Mouse (Mus musculus): ENCODE measurements at regions not wholly inside any gene's neighbourhood (a gene's known extent, or its start where the extent isn't known, plus 50 kb on each side); places are given as distances from the start of the nearest gene placed in this dataset.

DNA sequence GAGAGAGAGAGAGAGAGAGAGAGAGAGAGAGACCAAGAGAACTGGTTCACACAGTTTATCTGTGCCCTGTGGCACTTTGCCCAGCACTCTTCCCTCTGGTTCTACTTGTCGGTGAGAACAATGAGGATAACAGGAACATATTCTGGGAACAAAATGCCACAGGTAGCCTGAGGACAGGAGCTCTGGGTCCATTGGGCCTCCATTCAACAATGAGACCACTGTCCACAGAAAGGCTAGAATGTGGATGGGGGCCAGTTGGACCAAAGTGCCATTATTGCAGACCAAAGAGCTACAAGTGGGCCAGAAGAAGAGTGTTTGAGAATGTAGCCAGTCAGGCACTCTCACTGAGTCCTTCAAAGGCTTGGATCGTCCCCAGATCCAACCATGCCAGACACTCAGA lies 600.2 kb upstream of the A1bg start:
- no peak for TF ChIP-seq CTCF (IDR thresholded peaks at IDR 0.05; ENCODE audit: low read depth)
- Histone ChIP-seq H3K4me3 (ENCODE audit: low read depth, low read length) (no peak overlapping the region), H3K27me3 (ENCODE audit: insufficient read depth, low read length) (no peaks in the 10 kb centered on the region), H3K36me3 (ENCODE audit: insufficient read depth) (no peaks in the 10 kb centered on the region), H3K4me2 (no peak overlapping the region), H3K27ac (ENCODE audit: low read depth) (no peak overlapping the region), H3K9ac (no peak overlapping the region), H3K9me3 (ENCODE audit: low read depth, low read length) (no peaks in the 10 kb centered on the region), H3K4me1 (ENCODE audit: insufficient read depth) (no peaks in the 10 kb centered on the region)
- 66% methylated on average over 2 of the region's 2 CpGs for WGBS
- ATAC-seq (ENCODE audit: insufficient read depth), result no peak
- no peak for DNase-seq

DNA sequence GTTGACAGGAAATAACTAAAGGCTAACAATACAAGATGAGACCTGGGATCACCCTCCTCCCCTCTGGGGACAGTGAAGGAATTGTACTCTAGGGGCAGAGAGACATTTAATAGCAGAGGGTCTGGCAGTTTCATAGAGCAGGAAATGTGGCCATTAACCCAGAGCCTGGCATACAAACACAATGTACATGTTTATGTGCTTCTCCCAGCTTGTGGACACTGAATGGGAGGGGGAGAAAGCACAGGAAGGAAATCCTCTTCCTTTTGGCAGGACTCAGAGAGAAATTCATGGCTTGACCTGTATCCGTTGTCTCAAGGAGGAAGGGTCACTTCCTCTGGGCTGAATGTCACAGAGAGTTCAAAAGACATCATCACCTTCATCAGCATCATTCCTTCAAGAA lies 594.5 kb upstream of the A1bg start:
- H3K9me3 ChIP-seq (ENCODE audit: low read depth, low read length), result no peaks in the 10 kb centered on the region
- no peak overlapping the region for H3K4me2 ChIP-seq
- no peak overlapping the region for H3K4me3 ChIP-seq (ENCODE audit: low read depth, low read length)
- DNase-seq (peak; percentile 46), ATAC-seq (ENCODE audit: insufficient read depth) (peak; percentile 22; the same call in 1 of the 2 replicates)
- H3K4me1 ChIP-seq (ENCODE audit: insufficient read depth), result peaks cover 14% of the 10 kb centered on the region
- TF ChIP-seq CTCF (IDR thresholded peaks at IDR 0.05; ENCODE audit: low read depth), result no peak
- 45% methylated on average over 1 of the region's 1 CpGs for WGBS
- H3K9ac ChIP-seq, result no peak overlapping the region
- no peaks in the 10 kb centered on the region for H3K27me3 ChIP-seq (ENCODE audit: insufficient read depth, low read length)
- H3K27ac ChIP-seq (ENCODE audit: low read depth), result no peak overlapping the region
- H3K36me3 ChIP-seq (ENCODE audit: insufficient read depth), result no peaks in the 10 kb centered on the region

GRCm38 (mm10) chr15:61514324-61514723 lies 591.5 kb upstream of the A1bg start:
- Histone ChIP-seq H3K4me3 (ENCODE audit: low read depth, low read length) (no peak overlapping the region), H3K9ac (no peak overlapping the region), H3K27ac (ENCODE audit: low read depth) (peak overlapping the region; percentile 73; the same call in 1 of the 2 replicates), H3K4me1 (ENCODE audit: insufficient read depth) (peaks cover 14% of the 10 kb centered on the region), H3K9me3 (ENCODE audit: low read depth, low read length) (no peaks in the 10 kb centered on the region), H3K4me2 (no peak overlapping the region), H3K27me3 (ENCODE audit: insufficient read depth, low read length) (no peaks in the 10 kb centered on the region), H3K36me3 (ENCODE audit: insufficient read depth) (no peaks in the 10 kb centered on the region)
- ATAC-seq (ENCODE audit: insufficient read depth) (peak; percentile 72), DNase-seq (peak; percentile 96)
- WGBS, result 10% methylated on average over 1 of the region's 1 CpGs
- TF ChIP-seq CTCF (IDR thresholded peaks at IDR 0.05; ENCODE audit: low read depth), result no peak

- Histone ChIP-seq H3K4me3 (ENCODE audit: low read depth, low read length) (no peak overlapping the region), H3K9ac (no peak overlapping the region), H3K4me1 (ENCODE audit: insufficient read depth) (peaks cover 3% of the 10 kb centered on the region), H3K9me3 (ENCODE audit: low read depth, low read length) (no peaks in the 10 kb centered on the region), H3K4me2 (no peak overlapping the region), H3K27ac (ENCODE audit: low read depth) (no peak overlapping the region), H3K36me3 (ENCODE audit: insufficient read depth) (no peaks in the 10 kb centered on the region), H3K27me3 (ENCODE audit: insufficient read depth, low read length) (no peaks in the 10 kb centered on the region)
- no peak for TF ChIP-seq CTCF (IDR thresholded peaks at IDR 0.05; ENCODE audit: low read depth)
- WGBS, result 77% methylated on average over 6 of the region's 6 CpGs
- no peak for DNase-seq
- no peak for ATAC-seq (ENCODE audit: insufficient read depth)
Observed at GRCm38 (mm10) chr15:61508806-61509205, 586.0 kb upstream of the A1bg start.

DNA sequence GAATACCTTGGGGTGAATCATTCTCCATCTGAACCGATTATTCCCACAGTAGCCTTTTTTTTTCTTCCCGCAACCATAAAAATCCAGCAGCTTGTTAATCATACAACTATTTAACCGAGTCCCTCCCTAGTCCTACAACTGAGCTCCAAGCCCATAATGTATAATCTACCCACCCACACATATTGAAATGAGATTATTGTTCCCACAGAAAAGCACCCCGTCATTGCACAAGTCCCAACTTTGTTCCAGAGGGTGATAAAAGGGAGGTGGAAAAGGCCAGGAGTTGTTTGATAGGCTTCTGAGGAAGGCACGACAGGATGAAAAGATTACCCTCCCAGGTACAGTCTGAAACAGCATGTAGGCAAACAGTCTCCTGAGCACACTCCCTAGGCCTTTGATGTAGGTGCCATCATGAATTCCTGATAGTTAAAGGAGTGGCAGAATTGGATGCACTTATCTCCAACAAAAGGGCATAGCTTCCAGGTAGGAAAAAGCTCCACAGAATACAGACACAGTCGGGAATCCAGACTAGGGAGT lies 583.6 kb upstream of the A1bg start:
- no peak overlapping the region for H3K27ac ChIP-seq (ENCODE audit: low read depth)
- H3K9ac ChIP-seq, result no peak overlapping the region
- no peak for TF ChIP-seq CTCF (IDR thresholded peaks at IDR 0.05; ENCODE audit: low read depth)
- DNase-seq (no peak), ATAC-seq (ENCODE audit: insufficient read depth) (no peak)
- H3K4me2 ChIP-seq, result no peak overlapping the region
- no peak overlapping the region for H3K4me3 ChIP-seq (ENCODE audit: low read depth, low read length)
- H3K9me3 ChIP-seq (ENCODE audit: low read depth, low read length), result no peaks in the 10 kb centered on the region
- H3K27me3 ChIP-seq (ENCODE audit: insufficient read depth, low read length), result no peaks in the 10 kb centered on the region
- H3K4me1 ChIP-seq (ENCODE audit: insufficient read depth), result no peaks in the 10 kb centered on the region
- WGBS, result 70% methylated on average over 6 of the region's 6 CpGs
- no peaks in the 10 kb centered on the region for H3K36me3 ChIP-seq (ENCODE audit: insufficient read depth)

DNA sequence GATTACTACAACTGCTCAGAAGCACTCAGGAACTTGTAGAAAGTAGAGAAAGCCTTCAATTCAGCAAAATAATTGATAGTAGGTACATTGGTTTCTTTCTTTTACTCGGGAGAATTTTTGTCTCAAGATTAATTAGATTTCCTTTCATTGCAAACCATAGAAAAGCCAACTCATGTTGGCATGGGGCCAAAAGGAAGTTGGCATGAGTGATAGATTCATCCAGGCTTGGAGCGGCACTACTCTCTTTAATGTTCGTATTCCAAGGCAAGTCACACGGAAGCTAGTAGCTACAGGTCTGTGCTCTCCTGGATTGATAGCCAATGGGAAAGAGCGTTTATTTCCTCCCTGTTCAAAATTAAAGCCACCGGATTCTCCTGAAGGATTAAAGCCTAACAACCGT lies 580.6 kb upstream of the A1bg start:
- no peak overlapping the region for H3K4me2 ChIP-seq
- no peaks in the 10 kb centered on the region for H3K4me1 ChIP-seq (ENCODE audit: insufficient read depth)
- no peak for TF ChIP-seq CTCF (IDR thresholded peaks at IDR 0.05; ENCODE audit: low read depth)
- no peak overlapping the region for H3K9ac ChIP-seq
- H3K27me3 ChIP-seq (ENCODE audit: insufficient read depth, low read length), result no peaks in the 10 kb centered on the region
- H3K9me3 ChIP-seq (ENCODE audit: low read depth, low read length), result no peaks in the 10 kb centered on the region
- 64% methylated on average over 7 of the region's 7 CpGs for WGBS
- no peak overlapping the region for H3K4me3 ChIP-seq (ENCODE audit: low read depth, low read length)
- ATAC-seq (ENCODE audit: insufficient read depth) (no peak), DNase-seq (peak; percentile 61)
- no peaks in the 10 kb centered on the region for H3K36me3 ChIP-seq (ENCODE audit: insufficient read depth)
- no peak overlapping the region for H3K27ac ChIP-seq (ENCODE audit: low read depth)

- no peaks in the 10 kb centered on the region for H3K9me3 ChIP-seq (ENCODE audit: low read depth, low read length)
- H3K36me3 ChIP-seq (ENCODE audit: insufficient read depth), result no peaks in the 10 kb centered on the region
- no peak for TF ChIP-seq CTCF (IDR thresholded peaks at IDR 0.05; ENCODE audit: low read depth)
- H3K4me3 ChIP-seq (ENCODE audit: low read depth, low read length), result no peak overlapping the region
- H3K4me1 ChIP-seq (ENCODE audit: insufficient read depth), result no peaks in the 10 kb centered on the region
- no peak overlapping the region for H3K4me2 ChIP-seq
- DNase-seq (no peak), ATAC-seq (ENCODE audit: insufficient read depth) (no peak)
- H3K9ac ChIP-seq, result no peak overlapping the region
- no peak overlapping the region for H3K27ac ChIP-seq (ENCODE audit: low read depth)
- H3K27me3 ChIP-seq (ENCODE audit: insufficient read depth, low read length), result no peaks in the 10 kb centered on the region
- 79% methylated on average over 4 of the region's 4 CpGs for WGBS
Observed at GRCm38 (mm10) chr15:61489731-61490130, 566.9 kb upstream of the A1bg start.

- Histone ChIP-seq H3K4me3 (ENCODE audit: low read depth, low read length) (no peak overlapping the region), H3K4me1 (ENCODE audit: insufficient read depth) (no peaks in the 10 kb centered on the region), H3K9me3 (ENCODE audit: low read depth, low read length) (no peaks in the 10 kb centered on the region), H3K27me3 (ENCODE audit: insufficient read depth, low read length) (no peaks in the 10 kb centered on the region), H3K36me3 (ENCODE audit: insufficient read depth) (no peaks in the 10 kb centered on the region), H3K27ac (ENCODE audit: low read depth) (0 out of 2 replicates have a peak overlapping the region, but pooled peaks have one; percentile 42), H3K9ac (no peak overlapping the region), H3K4me2 (no peak overlapping the region)
- TF ChIP-seq CTCF (IDR thresholded peaks at IDR 0.05; ENCODE audit: low read depth), result no peak
- DNase-seq, result peak; percentile 89
- WGBS, result 8% methylated on average over 7 of the region's 7 CpGs
- ATAC-seq (ENCODE audit: insufficient read depth), result peak; percentile 82; the same call in 1 of the 2 replicates
Observed at GRCm38 (mm10) chr15:61481861-61482260, 559.0 kb upstream of the A1bg start.

Data from lung, embryonic 14.5 days (tissue).